Mouse (Mus musculus): ENCODE data around the gene Etnppl.

Gene Etnppl

GRCm38 (mm10) chr3:130677671-130678460, 60.6 kb downstream of the Etnppl start:
- no peak for DNase-seq (ENCODE audit: extremely low spot score, low read depth, low spot score)

GRCm38 (mm10) chr3:130681226-130681625, 64.0 kb downstream of the Etnppl start:
- no peak for DNase-seq (ENCODE audit: extremely low spot score, low read depth, low spot score)

- DNase-seq (ENCODE audit: extremely low spot score, low read depth, low spot score), result no peak
Measured at GRCm38 (mm10) chr3:130682183-130682582, 64.9 kb downstream of the Etnppl start.

- no peak for DNase-seq (ENCODE audit: extremely low spot score, low read depth, low spot score)
Measured at GRCm38 (mm10) chr3:130683836-130684235, 66.6 kb downstream of the Etnppl start.

- no peak for DNase-seq (ENCODE audit: extremely low spot score, low read depth, low spot score)
Measured at GRCm38 (mm10) chr3:130684276-130685013, 67.2 kb downstream of the Etnppl start.

GRCm38 (mm10) chr3:130685014-130685366, 67.7 kb downstream of the Etnppl start:
- DNase-seq (ENCODE audit: extremely low spot score, low read depth, low spot score), result no peak

GRCm38 (mm10) chr3:130687051-130687450, 69.8 kb downstream of the Etnppl start:
- no peak for DNase-seq (ENCODE audit: extremely low spot score, low read depth, low spot score)

All from hindlimb bud, embryonic 11.5 days (tissue).